Mouse (Mus musculus) right cerebral cortex, postnatal 10 days (tissue): ENCODE results near the gene Cfap300.

ENCODE experiments used
- DNase-seq, 2 experiments: peaks; one replicate each; pipeline ENCODE4 v3.0.0; 2021; ENCODE audit warnings: low spot score in 2 of 2

Cfap300 gene

GRCm38 (mm10) chr9:8042338-8043043 is at the start of gene Cfap300:
TSS of gene Cfap300 (minus strand) at chr9:8042823.
- peak; percentile 97 to 98 for DNase-seq

- no peak for DNase-seq
Measured at GRCm38 (mm10) chr9:8078882-8079281, 36.3 kb upstream of the Cfap300 start.

DNA sequence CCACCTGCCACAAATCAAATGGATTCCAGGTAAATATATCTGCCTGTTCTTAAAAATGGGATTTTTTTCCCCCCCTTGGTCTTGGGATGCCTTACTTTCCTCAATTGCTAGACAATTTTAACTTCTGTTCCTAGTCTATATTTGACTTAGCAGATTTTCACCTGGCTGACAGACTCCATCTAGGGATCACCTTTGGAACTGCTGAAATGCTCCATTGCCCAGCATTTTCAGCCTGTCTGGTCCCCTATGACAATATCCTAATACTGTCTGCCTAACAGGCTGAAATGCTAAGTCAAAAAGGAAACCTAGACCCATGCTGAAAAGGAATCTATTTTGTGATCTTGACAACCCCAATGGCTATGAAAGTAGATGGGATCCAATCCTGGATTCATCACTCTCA is 31.7 kb upstream of the Cfap300 start:
- DNase-seq, result no peak

DNA sequence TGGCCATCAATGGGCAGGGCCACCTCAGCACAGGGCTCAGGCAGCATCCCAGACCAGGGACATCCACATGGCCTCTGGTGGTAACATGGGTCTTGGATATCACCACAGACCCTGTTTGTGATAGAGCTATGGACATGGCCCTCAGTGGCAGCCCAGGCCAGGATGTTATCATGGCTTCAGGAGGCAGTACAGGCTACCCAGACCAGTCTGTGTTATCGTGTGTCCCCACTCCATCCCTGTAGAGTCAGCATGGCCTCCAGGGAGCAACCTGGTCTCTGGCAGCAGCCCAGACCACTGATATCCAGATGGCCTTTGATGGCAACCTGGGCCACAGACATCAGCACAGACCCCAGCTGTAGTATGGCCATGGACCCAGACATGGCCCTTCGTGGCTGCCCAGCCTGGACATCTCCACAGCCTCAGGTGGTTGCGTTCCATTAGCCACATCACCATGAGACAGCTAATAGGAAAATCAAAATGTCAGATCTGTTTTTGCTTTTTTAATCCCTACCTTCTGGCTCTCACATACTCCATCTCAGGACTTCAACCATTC is 30.7 kb upstream of the Cfap300 start:
- DNase-seq, result no peak

DNA sequence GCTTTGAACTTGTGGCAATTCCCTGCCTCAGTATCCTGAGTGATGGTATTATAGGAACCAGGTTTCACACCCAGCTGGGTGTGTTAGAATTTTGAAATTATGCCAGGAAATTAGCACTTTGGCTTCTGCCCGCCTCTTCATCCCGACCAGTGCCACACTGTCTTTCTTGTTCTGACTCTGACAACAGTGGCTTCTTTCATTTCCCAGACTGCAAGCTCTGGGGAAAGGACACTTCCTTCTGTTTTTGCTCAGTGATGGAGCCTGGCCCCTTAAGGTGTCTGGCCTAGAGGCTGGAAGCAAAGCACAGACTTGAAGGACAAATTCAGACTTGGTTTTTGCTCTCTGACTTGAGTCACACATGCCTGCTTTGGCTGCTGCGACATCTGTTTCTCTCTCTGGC is 17.0 kb upstream of the Cfap300 start:
- DNase-seq, result peak in 1 of 2 experiments; percentile 28

- DNase-seq, result no peak
Measured at GRCm38 (mm10) chr9:8054831-8055230, 12.2 kb upstream of the Cfap300 start.

DNA sequence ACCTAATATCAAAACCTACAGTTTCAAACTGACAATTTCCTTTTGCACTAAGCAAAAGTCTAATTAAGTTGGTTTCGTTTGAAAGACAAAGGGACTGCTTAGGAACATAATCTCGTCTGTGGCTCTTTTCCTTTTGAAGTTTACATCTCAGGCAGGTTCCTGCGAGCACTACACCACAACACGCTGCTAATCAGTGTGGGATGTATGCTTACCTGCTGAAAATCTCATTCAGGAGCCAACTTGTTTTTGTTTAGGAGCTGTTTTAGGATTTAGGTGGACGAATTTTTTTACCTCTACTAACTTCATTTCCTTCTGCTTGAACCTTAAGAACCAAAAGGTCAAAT is 393 bp upstream of the Cfap300 start:
- DNase-seq, result no peak

DNA sequence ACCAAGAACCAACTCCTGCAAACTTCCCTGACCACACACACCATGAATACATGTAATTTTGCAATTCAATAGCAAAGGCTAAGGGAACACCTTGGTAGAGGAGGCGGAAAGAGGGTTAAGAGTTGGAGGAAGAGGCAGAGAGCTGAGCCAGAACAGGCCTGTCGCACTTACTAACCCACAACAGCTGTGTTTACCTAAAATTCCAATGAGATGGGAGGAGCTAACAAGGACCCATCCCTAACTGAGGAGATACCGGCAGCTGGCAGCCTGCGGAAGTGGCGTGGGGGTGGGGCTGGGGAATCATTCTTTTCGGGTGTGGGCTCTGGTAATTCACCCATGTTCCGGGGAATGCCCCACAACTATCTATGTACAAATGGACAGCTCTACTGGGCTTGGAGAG is 7.1 kb downstream of the Cfap300 start:
- DNase-seq, result no peak

- no peak for DNase-seq
Measured at GRCm38 (mm10) chr9:8035091-8035490, 7.5 kb downstream of the Cfap300 start.

GRCm38 (mm10) chr9:8034143-8034542 is 8.5 kb downstream of the Cfap300 start:
- DNase-seq, result no peak

DNA sequence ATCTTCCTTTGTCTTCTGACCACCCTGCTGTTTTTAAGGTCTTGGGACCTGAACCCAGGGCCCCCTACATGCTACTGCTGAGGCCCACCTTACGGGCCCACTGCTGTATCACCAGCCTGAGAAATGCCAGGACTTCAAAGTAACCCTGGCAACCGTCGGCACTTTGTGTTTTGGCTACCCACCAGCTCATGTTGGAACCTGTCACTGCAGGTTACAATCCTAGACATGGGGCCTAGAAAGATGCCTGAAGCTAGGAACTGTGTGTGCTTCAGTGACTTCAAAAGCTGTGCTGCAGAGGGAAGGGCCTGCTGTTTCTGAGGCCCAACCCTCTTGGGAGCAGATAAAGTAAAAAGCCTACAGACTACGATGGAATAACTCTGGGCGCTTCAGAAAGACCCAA is 9.8 kb downstream of the Cfap300 start:
- no peak for DNase-seq

DNA sequence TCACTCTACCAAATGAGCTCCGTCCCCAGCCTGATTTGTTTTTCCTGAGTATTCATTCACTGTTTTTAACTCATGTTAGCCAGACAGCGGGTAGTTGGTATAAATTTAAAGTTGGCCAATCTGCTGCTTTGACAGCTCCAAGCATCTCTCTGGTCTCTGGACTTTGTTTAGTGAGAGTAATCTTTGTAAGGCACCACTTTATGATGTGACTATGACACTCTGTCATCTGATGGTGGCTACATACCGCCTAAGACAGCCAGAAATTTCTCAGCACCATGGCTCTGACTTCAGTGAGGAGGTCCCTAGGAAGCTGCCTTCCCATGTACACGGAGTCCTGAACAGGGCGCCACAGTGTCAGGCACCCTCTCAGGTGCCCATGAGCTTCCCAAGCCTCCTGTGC is 24.0 kb downstream of the Cfap300 start:
- DNase-seq, result no peak

DNA sequence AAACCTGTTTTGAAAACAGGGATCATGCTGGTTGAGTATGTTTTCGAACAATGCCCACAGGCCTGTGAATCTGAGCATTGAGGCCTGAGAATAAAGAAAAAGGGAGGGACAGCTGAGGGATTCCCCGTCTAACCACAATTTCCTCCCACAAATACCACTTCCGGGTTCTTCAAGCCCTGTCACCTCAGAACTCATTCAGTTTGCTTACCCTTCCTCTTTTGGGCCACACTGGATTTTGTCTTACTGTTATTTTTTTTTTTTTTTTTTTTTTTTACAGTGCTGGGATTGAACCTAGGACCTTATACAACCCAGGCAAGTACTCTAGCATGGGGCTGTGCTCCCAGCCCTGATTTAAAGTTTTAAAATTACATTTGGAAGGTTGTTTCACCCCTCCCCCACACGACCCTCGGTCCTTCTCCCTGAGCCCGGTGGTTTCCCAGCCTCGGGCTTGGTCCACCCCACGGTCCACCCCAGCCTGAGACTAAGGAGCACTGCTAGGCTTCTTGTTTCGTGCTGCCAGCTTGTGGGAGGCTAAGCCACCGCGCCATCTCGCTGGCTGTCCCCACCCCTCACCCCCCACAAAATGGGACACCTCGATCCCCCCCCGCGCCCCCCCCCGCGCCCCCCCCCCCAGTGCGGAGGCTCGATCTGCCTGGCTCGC is 25.2 kb downstream of the Cfap300 start:
- DNase-seq, result peak in 1 of 2 experiments; percentile 33

DNA sequence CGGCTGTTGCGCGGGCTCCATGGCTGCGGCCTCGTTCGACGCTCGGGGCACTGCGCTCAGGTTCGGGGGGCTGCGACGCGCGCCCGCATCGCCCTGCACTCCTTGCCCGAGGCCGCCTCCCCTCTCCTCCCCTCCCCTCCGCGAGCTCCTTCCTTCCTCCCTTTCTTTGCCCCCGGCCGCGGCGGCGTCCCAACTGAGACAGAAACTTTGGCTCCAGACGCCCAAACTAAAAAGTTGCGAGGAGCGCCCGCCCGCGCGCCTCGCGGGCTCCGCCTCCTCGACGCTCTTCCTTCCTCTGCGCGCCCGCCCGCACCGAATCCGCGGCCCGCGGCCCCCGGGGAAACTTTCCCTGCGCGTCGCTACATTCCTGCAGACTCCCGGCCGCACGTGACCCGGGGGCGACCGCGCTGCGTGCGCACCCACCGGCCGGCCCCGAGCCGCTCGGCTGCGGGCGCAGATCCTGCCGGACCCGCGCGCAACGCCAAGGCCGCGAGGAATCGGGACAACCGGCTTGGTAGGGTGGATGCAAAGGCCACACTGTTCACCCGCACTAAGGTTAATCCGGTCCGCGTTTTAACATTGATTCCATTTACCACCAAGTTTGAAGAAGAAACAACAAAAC is 38.1 kb downstream of the Cfap300 start, which contains the start of gene Yap1:
TSS of gene Yap1 (minus strand) at position 227 of the 622 bp plus-strand sequence.
- DNase-seq, result peak; percentile 88 to 89

DNA sequence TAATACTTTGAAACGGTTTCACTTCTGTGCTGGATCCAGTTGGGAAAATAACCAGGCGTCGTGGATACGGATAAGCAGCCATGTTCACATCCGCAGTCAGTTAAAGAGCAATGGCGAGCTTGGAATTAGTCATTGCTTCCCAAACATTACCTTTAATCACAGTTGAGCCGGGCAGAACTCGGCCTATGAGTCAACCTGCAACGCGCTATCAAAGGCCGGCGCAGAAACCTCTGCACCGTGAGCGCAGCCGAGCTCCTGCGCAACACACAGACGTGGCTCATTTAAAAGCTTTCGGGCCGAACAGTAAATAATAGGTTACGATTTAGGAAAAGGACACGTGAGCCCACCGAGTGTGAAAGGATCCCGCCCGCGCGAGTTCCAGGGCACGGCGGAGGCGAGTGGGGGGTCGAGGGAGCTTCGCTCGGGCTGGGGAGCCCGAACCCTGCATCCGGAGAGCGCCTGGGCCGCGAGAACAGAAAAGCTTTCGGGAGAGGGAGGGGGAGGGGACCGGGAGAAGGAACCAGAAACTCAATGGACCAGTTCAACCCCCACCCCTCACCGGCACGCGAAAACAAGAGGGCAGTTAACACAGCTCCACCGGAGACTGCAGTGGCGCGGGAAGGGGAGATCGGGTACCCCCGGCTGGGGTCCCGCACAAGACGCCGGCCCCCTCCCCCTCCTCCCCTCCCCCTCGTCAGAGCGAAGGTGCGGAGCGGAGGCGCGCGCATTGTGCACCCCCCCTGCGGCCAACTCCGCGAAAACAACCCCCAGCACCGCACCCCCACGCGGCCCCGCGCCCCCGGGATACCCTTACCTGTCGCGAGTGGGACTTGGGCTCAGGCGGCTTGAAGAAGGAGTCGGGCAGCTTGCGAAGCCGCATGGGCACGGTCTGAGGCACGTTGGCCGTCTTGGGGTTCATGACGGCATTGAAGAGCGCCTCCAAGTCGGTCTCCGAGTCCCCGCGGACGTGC is 39.0 kb downstream of the Cfap300 start:
- peak; percentile 48 to 59 for DNase-seq

- no peak for DNase-seq
Measured at GRCm38 (mm10) chr9:8002806-8003205, 39.8 kb downstream of the Cfap300 start.

GRCm38 (mm10) chr9:8001352-8001751 is 41.3 kb downstream of the Cfap300 start:
- peak in 1 of 2 experiments; percentile 30 for DNase-seq

- peak; percentile 25 to 31 for DNase-seq
Measured at GRCm38 (mm10) chr9:7994275-7994674, 48.3 kb downstream of the Cfap300 start.

DNA sequence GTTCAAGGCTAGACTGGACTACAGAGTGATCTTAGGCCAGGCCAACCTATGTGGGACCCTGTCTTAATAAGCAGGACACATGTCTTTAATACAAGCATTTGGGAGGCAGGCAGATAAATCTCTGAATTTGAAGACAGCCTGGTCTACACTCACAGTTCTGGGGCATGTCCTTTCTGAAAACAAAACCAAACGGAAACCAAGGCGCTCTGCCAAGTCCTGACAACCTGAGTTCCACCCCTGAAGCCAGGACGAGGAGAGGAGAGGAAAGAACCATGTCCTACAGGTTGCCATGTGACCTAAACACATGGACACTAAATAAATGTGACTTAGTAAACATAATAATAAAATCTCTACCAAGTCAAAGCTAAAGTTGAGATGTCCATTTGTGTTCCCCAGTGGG is 50.0 kb downstream of the Cfap300 start:
- DNase-seq, result no peak

GRCm38 (mm10) chr9:7990897-7991296 is 51.7 kb downstream of the Cfap300 start:
- DNase-seq, result no peak

GRCm38 (mm10) chr9:7987119-7987518 is 55.5 kb downstream of the Cfap300 start:
- no peak for DNase-seq
